Mouse (Mus musculus): ENCODE measurements around the gene Tomm20.
"Not testable (repeated sequence)": the region's sequence is repeated elsewhere in the genome, so short reads cannot be mapped to it uniquely, and the experiment has no call there.

Gene Tomm20

GRCm38 (mm10) chr8:126885554-126886485 lies 59.8 kb downstream of the Tomm20 start:
- DNase-seq (ENCODE audit: low read depth in 1 of 2, low spot score in 2 of 2), result no peak

- DNase-seq (ENCODE audit: low read depth in 1 of 2, low spot score in 2 of 2), result no peak
Observed at GRCm38 (mm10) chr8:126884202-126884926, 61.3 kb downstream of the Tomm20 start.

- no peak for DNase-seq (ENCODE audit: low read depth in 1 of 2, low spot score in 2 of 2)
Observed at GRCm38 (mm10) chr8:126883752-126884151, 61.9 kb downstream of the Tomm20 start.

GRCm38 (mm10) chr8:126882586-126882985 lies 63.1 kb downstream of the Tomm20 start:
- DNase-seq (ENCODE audit: low read depth in 1 of 2, low spot score in 2 of 2), result not testable (repeated sequence)

- DNase-seq (ENCODE audit: low read depth in 1 of 2, low spot score in 2 of 2), result no peak
Observed at GRCm38 (mm10) chr8:126881641-126882140, 64.0 kb downstream of the Tomm20 start.

Measured in monocyte, adult 2 months (primary cell).